Mouse (Mus musculus) kidney, adult 2 months (tissue): ENCODE results near the gene Grpel1.

Experiments
- CTCF ChIP-seq: fragments of 200-500 bp; conservative IDR thresholded peaks from 2 replicates; pipeline ENCODE4 v1.5.1; 2011; ENCODE audit warnings: low read depth, mild to moderate bottlenecking, control low read depth, low read length, moderate library complexity, mixed read lengths; ENCODE audit not compliant: insufficient read depth, insufficient read length
- POLR2A ChIP-seq: fragments of 200-500 bp; IDR thresholded peaks from one replicate; pipeline ENCODE4 v1.6.1; 2011; ENCODE audit warnings: low read depth, low read length, control low read depth

- TF ChIP-seq POLR2A (no peak), CTCF (no peak)
These were observed 16.9 kb upstream of the Grpel1 start for GRCm38 (mm10) chr5:36447872-36448271.
